Mouse (Mus musculus) left cerebral cortex, postnatal 10 days (tissue): ENCODE measurements around the gene Cercam. TPM values are rescaled to one million over a fixed set of nuclear protein-coding genes. Genes with fewer than 3 reads are reported as not detected.
"Not testable (repeated sequence)": the region's sequence is repeated elsewhere in the genome, so short reads cannot be mapped to it uniquely, and the experiment has no call there.

Experiments
- DNase-seq, 2 experiments: peaks; one replicate each; pipeline ENCODE4 v3.0.0; 2021 to 2022; ENCODE audit warnings: low spot score in 2 of 2, mixed read lengths in 1 of 2; ENCODE audit errors: extremely low spot score in 1 of 2
- intact Hi-C: fragments of 180-260 bp; cut with DNase I; formaldehyde crosslinking; loops from one replicate; pipeline ENCODE4 v1.15.1; 2025
- microRNA-seq: library from miRNA; unstranded; fragments of <30 nt; microRNA quantifications from one replicate; pipeline ENCODE4 v1.2.0, GENCODE M21; 2022
- total RNA-seq, 2 experiments: library from RNA; stranded (reverse); gene quantifications; 2 replicates each; pipeline ENCODE4 v1.2.3; 2021

Cercam gene
- total RNA-seq, 2 experiments from 2014 or later, result 13.2 to 13.4 TPM

GRCm38 (mm10) chr2:29889066-29889944 lies 20.3 kb downstream of the Cercam start, which contains the start of gene Odf2:
TSS of gene Odf2 (plus strand) at chr2:29889221.
- DNase-seq, result peak; percentile 99 to 100
- intact Hi-C loops, result no loop called here

GRCm38 (mm10) chr2:29889991-29890833 lies 21.2 kb downstream of the Cercam start:
- intact Hi-C loops, result loop anchor here (5.0 kb wide), 2 partner anchors 37 to 77 kb away; partner anchors contain the start of gene Sptan1

GRCm38 (mm10) chr2:29891773-29892172 lies 22.8 kb downstream of the Cercam start:
- DNase-seq, result no peak
- intact Hi-C loops, result loop anchor here (5.0 kb wide), 2 partner anchors 36 to 76 kb away; partner anchors contain the start of gene Sptan1

More at GRCm38 (mm10) chr2:29889991-29890833, 21.2 kb downstream of the Cercam start:
- DNase-seq, result peak; percentile 81 to 94

- intact Hi-C loops, result no loop called here
- no peak for DNase-seq
These were observed 27.1 kb downstream of the Cercam start for GRCm38 (mm10) chr2:29896071-29896470.

DNA sequence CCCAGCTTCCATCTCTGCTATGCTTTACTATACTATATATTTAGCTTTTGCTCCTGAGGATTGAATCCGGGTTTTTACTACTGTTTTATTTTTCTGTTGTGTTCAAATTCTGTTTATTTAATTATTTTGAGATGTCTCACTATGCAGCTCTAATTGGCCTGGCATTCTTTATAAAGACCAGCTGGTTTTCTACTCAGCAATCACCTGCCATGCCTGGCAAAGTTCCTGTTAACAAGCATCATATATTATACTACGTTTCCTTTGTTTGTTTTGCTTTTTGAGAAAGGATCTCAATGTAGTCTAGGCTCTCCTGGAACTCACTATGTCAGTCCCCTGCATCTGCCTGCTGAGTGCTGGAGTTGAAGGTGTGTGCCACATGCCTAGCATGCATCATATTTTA lies 28.4 kb downstream of the Cercam start:
- intact Hi-C loops, result no loop called here

GRCm38 (mm10) chr2:29898081-29898480 lies 29.1 kb downstream of the Cercam start:
- DNase-seq, result no peak
- intact Hi-C loops, result no loop called here

More for the DNA sequence above, 28.4 kb downstream of the Cercam start:
- DNase-seq, result no peak

DNA sequence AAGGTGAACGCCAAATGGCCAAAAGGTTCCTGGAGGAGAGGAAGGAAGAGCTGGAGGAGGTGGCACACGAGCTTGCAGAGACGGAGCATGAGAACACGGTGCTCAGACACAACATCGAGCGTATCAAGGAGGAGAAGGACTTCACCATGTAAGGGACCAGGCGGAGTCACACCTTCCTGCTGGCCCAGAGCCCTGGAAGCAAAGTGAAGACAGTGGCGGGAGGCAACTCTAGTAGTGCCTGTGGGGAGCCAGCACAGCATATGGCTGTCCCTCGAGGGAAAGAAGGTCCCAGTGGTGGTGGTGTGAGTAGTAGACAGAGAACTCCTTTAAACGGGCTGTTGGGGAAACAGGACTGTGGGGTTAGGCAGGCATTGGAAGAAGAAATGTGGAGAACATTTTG lies 33.2 kb downstream of the Cercam start:
- intact Hi-C loops, result loop anchor here (5.0 kb wide), 1 partner anchor 45 kb away; no protein-coding TSS in a partner anchor
- DNase-seq, result no peak

DNA sequence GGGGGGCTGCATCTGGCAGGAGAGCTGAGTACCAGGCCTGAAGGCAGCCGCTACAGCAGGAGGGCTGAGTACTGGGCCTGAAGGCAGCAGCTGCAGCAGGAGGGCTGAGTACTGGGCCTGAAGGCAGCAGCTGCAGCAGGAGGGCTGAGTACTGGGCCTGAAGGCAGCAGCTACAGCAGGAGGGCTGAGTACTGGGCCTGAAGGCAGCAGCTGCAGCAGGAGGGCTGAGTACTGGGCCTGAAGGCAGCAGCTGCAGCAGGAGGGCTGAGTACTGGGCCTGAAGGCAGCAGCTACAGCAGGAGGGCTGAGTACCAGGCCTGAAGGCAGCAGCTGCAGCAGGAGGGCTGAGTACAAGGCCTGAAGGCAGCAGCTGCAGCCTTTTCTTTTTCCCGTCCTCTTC lies 39.2 kb downstream of the Cercam start:
- DNase-seq, intact Hi-C loops: not testable (repeated sequence)

DNA sequence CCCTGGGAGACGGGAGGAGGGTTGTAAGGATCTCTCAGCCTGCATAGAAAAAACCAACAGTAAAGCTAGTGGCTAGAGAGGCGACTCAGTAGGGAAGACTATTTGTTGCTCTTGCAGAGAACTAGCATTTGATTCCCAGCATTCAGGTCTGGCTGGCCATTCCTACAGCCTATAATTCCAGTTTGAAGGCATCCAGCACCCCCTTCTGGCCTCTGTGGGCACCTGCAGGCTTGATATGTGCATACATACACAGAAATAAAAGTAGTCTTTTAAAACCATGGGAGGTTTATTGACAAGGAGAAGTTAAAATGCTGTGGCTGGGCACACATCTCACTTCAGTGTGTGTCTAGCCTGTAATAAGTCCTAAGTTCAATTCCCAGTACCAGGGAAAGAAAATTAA lies 41.1 kb downstream of the Cercam start:
- DNase-seq, result no peak
- intact Hi-C loops, result loop anchor here (10.0 kb wide), 1 partner anchor 405 kb away; no protein-coding TSS in a partner anchor

- DNase-seq, result no peak
- intact Hi-C loops, result loop anchor here (10.0 kb wide), 1 partner anchor 397 kb away; no protein-coding TSS in a partner anchor
These were observed 48.7 kb downstream of the Cercam start for GRCm38 (mm10) chr2:29917621-29918020.

DNA sequence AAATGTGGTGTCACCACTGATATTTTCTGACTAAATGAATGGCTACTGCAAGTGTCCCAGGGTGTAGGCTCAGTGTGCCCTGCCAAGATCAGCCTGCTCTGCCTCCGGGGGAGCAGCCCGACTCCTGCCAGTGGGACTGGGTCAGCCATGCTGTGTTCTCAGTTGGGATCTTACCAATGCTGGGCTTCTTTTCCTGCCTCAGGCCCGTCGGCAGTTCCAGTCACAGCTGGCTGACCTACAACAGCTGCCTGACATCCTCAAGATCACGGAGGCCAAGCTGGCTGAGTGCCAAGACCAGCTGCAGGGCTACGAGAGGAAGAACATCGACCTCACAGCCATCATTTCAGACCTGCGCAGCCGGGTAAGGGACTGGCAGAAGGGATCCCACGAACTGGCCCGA lies 53.0 kb downstream of the Cercam start:
- DNase-seq, result peak in 1 of 2 experiments; percentile 85
- intact Hi-C loops, result loop anchor here (5.0 kb wide), 2 partner anchors 75 to 95 kb away; no protein-coding TSS in a partner anchor

DNA sequence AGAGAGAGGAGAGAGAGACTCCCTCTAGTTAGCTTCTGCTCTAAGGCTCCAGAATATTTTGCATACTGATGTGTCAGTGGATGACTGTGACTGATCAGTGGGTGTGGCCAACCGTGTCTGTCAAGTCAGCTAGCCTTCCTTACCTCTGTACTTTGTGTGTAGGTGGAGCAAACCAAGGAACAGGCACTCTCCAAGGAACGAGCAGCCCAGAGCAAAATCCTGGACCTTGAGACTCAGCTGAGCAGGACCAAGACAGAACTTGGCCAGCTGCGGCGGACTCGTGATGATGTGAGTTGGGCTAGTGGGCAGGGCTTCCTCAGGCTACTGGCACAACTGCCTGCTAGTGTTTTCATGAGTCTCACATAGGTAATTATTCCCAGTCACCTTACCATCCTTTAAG lies 57.6 kb downstream of the Cercam start:
- intact Hi-C loops, result loop anchor here (5.0 kb wide), 1 partner anchor 34 kb away; no protein-coding TSS in a partner anchor
- no peak for DNase-seq

DNA sequence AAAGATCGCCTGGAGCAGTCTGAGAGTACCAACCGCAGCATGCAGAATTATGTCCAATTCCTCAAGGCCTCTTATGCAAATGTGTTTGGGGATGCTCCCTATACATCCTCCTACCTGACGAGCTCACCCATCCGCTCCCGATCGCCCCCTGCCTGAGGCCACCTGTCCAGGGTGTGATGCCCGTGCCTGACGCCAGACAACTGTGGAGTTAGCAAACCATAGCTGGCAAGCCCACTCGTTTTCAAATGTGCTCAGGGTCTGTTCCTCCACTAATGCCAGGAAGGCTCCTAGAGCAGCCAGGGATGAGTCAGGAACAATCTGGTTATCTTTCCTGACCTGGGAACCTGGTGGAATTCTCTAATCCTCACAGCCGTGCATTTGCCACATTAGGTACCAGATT lies 61.5 kb downstream of the Cercam start:
- DNase-seq, result no peak
- intact Hi-C loops, result no loop called here

- intact Hi-C loops, result no loop called here
- no peak for DNase-seq
These were observed 62.2 kb downstream of the Cercam start for GRCm38 (mm10) chr2:29931194-29931593.

Small RNA genes lying within 50 kb of the gene (microRNA-seq; reads per million reads assigned to microRNA genes)
- gene Mir219a-2, result not detected
- not detected for gene Mir219b

Other genes with a start within 250 kb of the Cercam start
- gene Rapgef1, start 249.4 kb upstream of the Cercam start, total RNA-seq, result 100 to 1,000 TPM; 126 to 127 TPM
- 1 to 10 TPM; 2.5 to 2.8 TPM for gene Gm13420, start 117.5 kb upstream of the Cercam start, total RNA-seq
- gene Gm13547, start 109.9 kb upstream of the Cercam start, total RNA-seq, result not detected
- gene Coq4, start 81.7 kb upstream of the Cercam start, total RNA-seq, result 10 to 100 TPM; 34.2 to 38.6 TPM
- 10 to 100 TPM; 45.9 to 57.2 TPM for gene Trub2, start 80.7 kb upstream of the Cercam start, total RNA-seq
- 10 to 100 TPM; 96.5 to 100.0 TPM for gene Slc27a4, start 66.5 kb upstream of the Cercam start, total RNA-seq
- 10 to 100 TPM; 54.7 to 61.8 TPM for gene Urm1, start 49.1 kb upstream of the Cercam start, total RNA-seq
- gene Odf2, start 20.1 kb downstream of the Cercam start, total RNA-seq, result 100 to 1,000 TPM; 106 to 118 TPM
- gene Gle1, start 66.3 kb downstream of the Cercam start, total RNA-seq, result 10 to 100 TPM; 40.8 to 46.6 TPM
- gene Sptan1, start 96.4 kb downstream of the Cercam start, total RNA-seq, result 1,000 to 10,000 TPM; 1,035 to 1,062 TPM
- gene Wdr34, start 179.7 kb downstream of the Cercam start, total RNA-seq, result 10 to 100 TPM; 50.0 to 52.1 TPM
- 100 to 1,000 TPM; 219 to 220 TPM for gene Set, start 188.2 kb downstream of the Cercam start, total RNA-seq
- gene Pkn3, start 208.5 kb downstream of the Cercam start, total RNA-seq, result 1 to 10 TPM; 1.6 TPM
- 10 to 100 TPM; 16.8 to 20.8 TPM for gene Zdhhc12, start 224.5 kb downstream of the Cercam start, total RNA-seq